Mouse (Mus musculus): ENCODE results near the gene Hepacam2. TPM values are rescaled to one million over a fixed set of nuclear protein-coding genes. Genes with fewer than 3 reads are reported as not detected.

Hepacam2 gene
- total and polyA plus RNA-seq, 3 experiments = 0.16 to 0.74 (median 0.34) TPM

- TF ChIP-seq CTCF (IDR thresholded peaks at IDR 0.05) (no peak), POLR2A (IDR thresholded peaks at IDR 0.05; ENCODE audit: insufficient read depth, low read depth, low read length) (no peak), EP300 (IDR thresholded peaks at IDR 0.05; ENCODE audit: insufficient read depth, low read depth, low read length) (no peak)
- intact Hi-C loops (cut with DNase I) = no loop called here
Observed at GRCm38 (mm10) chr6:3507078-3507477, 9.0 kb upstream of the Hepacam2 start.

GRCm38 (mm10) chr6:3505289-3505688, 7.2 kb upstream of the Hepacam2 start:
- Histone ChIP-seq H3K27me3 (ENCODE audit: control insufficient read depth, insufficient read depth, low read length) (no peaks in the 10 kb centered on the region), H3K9ac (ENCODE audit: low read depth, low read length) (no peak overlapping the region), H3K4me3 (no peak overlapping the region), H3K27ac (no peak overlapping the region), H3K36me3 (ENCODE audit: control insufficient read depth, insufficient read depth, low read length) (no peaks in the 10 kb centered on the region), H3K79me2 (replicated peaks; ENCODE audit: control insufficient read depth, insufficient read depth, low read length) (no peaks in the 10 kb centered on the region), H3K4me1 (ENCODE audit: control insufficient read depth, insufficient read depth, low read length) (no peaks in the 10 kb centered on the region)
- DNase-seq = no peak
- WGBS = 91% methylated on average over 5 of the region's 5 CpGs
- no peak for TF ChIP-seq CTCF (IDR thresholded peaks at IDR 0.05)
- no peak for TF ChIP-seq POLR2A (IDR thresholded peaks at IDR 0.05; ENCODE audit: insufficient read depth, low read depth, low read length)
- TF ChIP-seq EP300 (IDR thresholded peaks at IDR 0.05; ENCODE audit: insufficient read depth, low read depth, low read length) = no peak
- intact Hi-C loops (cut with DNase I) = no loop called here

More at GRCm38 (mm10) chr6:3507078-3507477, 9.0 kb upstream of the Hepacam2 start:
- Histone ChIP-seq H3K9ac (ENCODE audit: low read depth, low read length) (no peak overlapping the region), H3K4me3 (no peak overlapping the region), H3K27ac (no peak overlapping the region), H3K4me1 (ENCODE audit: control insufficient read depth, insufficient read depth, low read length) (no peaks in the 10 kb centered on the region), H3K27me3 (ENCODE audit: control insufficient read depth, insufficient read depth, low read length) (no peaks in the 10 kb centered on the region), H3K36me3 (ENCODE audit: control insufficient read depth, insufficient read depth, low read length) (no peaks in the 10 kb centered on the region), H3K79me2 (replicated peaks; ENCODE audit: control insufficient read depth, insufficient read depth, low read length) (no peaks in the 10 kb centered on the region; the same call in 1 of the 2 replicates)
- DNase-seq = no peak
- WGBS = 70% methylated on average over 4 of the region's 4 CpGs

GRCm38 (mm10) chr6:3500286-3500685, 2.2 kb upstream of the Hepacam2 start:
- Histone ChIP-seq H3K36me3 (ENCODE audit: control insufficient read depth, insufficient read depth, low read length) (no peaks in the 10 kb centered on the region), H3K4me3 (no peak overlapping the region), H3K4me1 (ENCODE audit: control insufficient read depth, insufficient read depth, low read length) (peaks cover 1% of the 10 kb centered on the region), H3K27me3 (ENCODE audit: control insufficient read depth, insufficient read depth, low read length) (no peaks in the 10 kb centered on the region), H3K9ac (ENCODE audit: low read depth, low read length) (no peak overlapping the region), H3K27ac (no peak overlapping the region), H3K79me2 (replicated peaks; ENCODE audit: control insufficient read depth, insufficient read depth, low read length) (no peaks in the 10 kb centered on the region; the same call in 1 of the 2 replicates)
- intact Hi-C loops (cut with DNase I) = no loop called here
- no peak for TF ChIP-seq EP300 (IDR thresholded peaks at IDR 0.05; ENCODE audit: insufficient read depth, low read depth, low read length)
- TF ChIP-seq POLR2A (IDR thresholded peaks at IDR 0.05; ENCODE audit: insufficient read depth, low read depth, low read length) = no peak
- TF ChIP-seq CTCF (IDR thresholded peaks at IDR 0.05) = no peak
- no peak for DNase-seq
- WGBS = 71% methylated on average over 3 of the region's 3 CpGs

GRCm38 (mm10) chr6:3496210-3496609, 1.9 kb downstream of the Hepacam2 start:
- TF ChIP-seq EP300 (IDR thresholded peaks at IDR 0.05; ENCODE audit: insufficient read depth, low read depth, low read length) (no peak), CTCF (IDR thresholded peaks at IDR 0.05) (peak; percentile 91), POLR2A (IDR thresholded peaks at IDR 0.05; ENCODE audit: insufficient read depth, low read depth, low read length) (no peak)
- H3K27ac ChIP-seq = no peak overlapping the region
- WGBS = 4% methylated on average over 2 of the region's 2 CpGs
- H3K79me2 ChIP-seq (replicated peaks; ENCODE audit: control insufficient read depth, insufficient read depth, low read length) = no peaks in the 10 kb centered on the region; the same call in 1 of the 2 replicates
- H3K36me3 ChIP-seq (ENCODE audit: control insufficient read depth, insufficient read depth, low read length) = no peaks in the 10 kb centered on the region
- peaks cover 1% of the 10 kb centered on the region for H3K4me1 ChIP-seq (ENCODE audit: control insufficient read depth, insufficient read depth, low read length)
- intact Hi-C loops (cut with DNase I) = loop anchor here (5.0 kb wide), 2 partner anchors 591 to 1251 kb away; partner anchors contain the start of genes Bet1, Peg10 and Sgce
- no peak overlapping the region for H3K4me3 ChIP-seq
- no peak overlapping the region for H3K9ac ChIP-seq (ENCODE audit: low read depth, low read length)
- H3K27me3 ChIP-seq (ENCODE audit: control insufficient read depth, insufficient read depth, low read length) = no peaks in the 10 kb centered on the region
- no peak for DNase-seq

- intact Hi-C loops (cut with DNase I) = no loop called here
- Histone ChIP-seq H3K79me2 (replicated peaks; ENCODE audit: control insufficient read depth, insufficient read depth, low read length) (no peaks in the 10 kb centered on the region; the same call in 1 of the 2 replicates), H3K4me3 (no peak overlapping the region), H3K4me1 (ENCODE audit: control insufficient read depth, insufficient read depth, low read length) (peaks cover 1% of the 10 kb centered on the region), H3K9ac (ENCODE audit: low read depth, low read length) (no peak overlapping the region), H3K27ac (no peak overlapping the region), H3K27me3 (ENCODE audit: control insufficient read depth, insufficient read depth, low read length) (no peaks in the 10 kb centered on the region), H3K36me3 (ENCODE audit: control insufficient read depth, insufficient read depth, low read length) (no peaks in the 10 kb centered on the region)
- no peak for TF ChIP-seq POLR2A (IDR thresholded peaks at IDR 0.05; ENCODE audit: insufficient read depth, low read depth, low read length)
- TF ChIP-seq EP300 (IDR thresholded peaks at IDR 0.05; ENCODE audit: insufficient read depth, low read depth, low read length) = no peak
- TF ChIP-seq CTCF (IDR thresholded peaks at IDR 0.05) = no peak
- WGBS = 78% methylated on average over 5 of the region's 5 CpGs
- DNase-seq = no peak
Observed at GRCm38 (mm10) chr6:3494285-3494684, 3.8 kb downstream of the Hepacam2 start.

- Histone ChIP-seq H3K36me3 (ENCODE audit: control insufficient read depth, insufficient read depth, low read length) (no peaks in the 10 kb centered on the region), H3K27me3 (ENCODE audit: control insufficient read depth, insufficient read depth, low read length) (0 out of 2 replicates have a peak, but pooled peaks cover 1% of the 10 kb centered on the region), H3K9ac (ENCODE audit: low read depth, low read length) (no peak overlapping the region), H3K79me2 (replicated peaks; ENCODE audit: control insufficient read depth, insufficient read depth, low read length) (no peaks in the 10 kb centered on the region), H3K27ac (no peak overlapping the region), H3K4me3 (no peak overlapping the region), H3K4me1 (ENCODE audit: control insufficient read depth, insufficient read depth, low read length) (no peaks in the 10 kb centered on the region)
- TF ChIP-seq POLR2A (IDR thresholded peaks at IDR 0.05; ENCODE audit: insufficient read depth, low read depth, low read length) = no peak
- TF ChIP-seq CTCF (IDR thresholded peaks at IDR 0.05) = no peak
- TF ChIP-seq EP300 (IDR thresholded peaks at IDR 0.05; ENCODE audit: insufficient read depth, low read depth, low read length) = no peak
- intact Hi-C loops (cut with DNase I) = no loop called here
- WGBS = 75% methylated on average over 1 of the region's 1 CpGs
- DNase-seq = no peak
Observed at GRCm38 (mm10) chr6:3487355-3487754, 10.7 kb downstream of the Hepacam2 start.

Data from heart, adult 2 months (tissue).